Mouse (Mus musculus): ENCODE results near the gene Kif6.

Gene Kif6

GRCm38 (mm10) chr17:49736364-49736763 lies 121.4 kb downstream of the Kif6 start:
- no peak for DNase-seq (ENCODE audit: low read depth, low spot score)

- no peak for DNase-seq (ENCODE audit: low read depth, low spot score)
Observed at GRCm38 (mm10) chr17:49737217-49737774, 122.4 kb downstream of the Kif6 start.

DNA sequence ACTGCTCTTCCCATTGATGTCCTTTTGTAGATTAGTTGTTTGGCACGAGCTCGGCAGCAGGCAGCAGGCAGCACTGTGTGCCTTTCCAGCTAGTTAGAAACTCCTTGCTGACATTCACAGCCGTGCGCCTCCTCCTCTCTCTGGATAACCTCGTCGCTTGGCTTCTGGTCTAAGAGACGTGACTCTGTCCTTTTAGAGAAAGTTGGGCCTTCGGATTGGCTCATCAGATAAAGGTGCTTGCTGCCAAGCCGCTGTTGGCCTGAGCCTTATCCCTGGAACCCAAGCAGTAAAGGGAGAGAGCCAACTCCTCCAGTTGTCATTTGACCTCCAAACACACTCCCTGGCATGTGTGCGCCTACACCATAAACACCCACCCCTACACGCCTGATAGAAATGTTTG lies 123.4 kb downstream of the Kif6 start:
- DNase-seq (ENCODE audit: low read depth, low spot score), result no peak

- DNase-seq (ENCODE audit: low read depth, low spot score), result no peak
Observed at GRCm38 (mm10) chr17:49739896-49740679, 125.2 kb downstream of the Kif6 start.

DNA sequence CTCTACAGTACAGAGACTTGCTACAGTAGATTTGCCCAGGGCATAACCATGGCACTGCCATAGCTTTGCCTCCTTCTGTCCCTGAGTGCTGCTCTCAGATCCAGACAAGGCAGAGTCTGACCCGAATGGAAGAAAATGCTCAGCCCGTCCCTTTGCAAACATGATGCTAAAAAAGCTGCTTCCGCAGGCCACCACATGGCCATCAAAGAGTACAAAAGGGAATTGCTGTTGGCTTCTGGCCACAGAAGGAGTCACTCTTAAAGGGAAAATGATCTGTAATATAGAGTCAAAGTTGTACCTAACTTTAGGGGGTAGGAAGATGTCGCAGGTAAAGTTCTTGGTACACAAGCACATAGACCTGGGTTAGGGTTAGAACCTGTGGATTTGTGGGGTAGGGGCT lies 126.2 kb downstream of the Kif6 start:
- DNase-seq (ENCODE audit: low read depth, low spot score), result no peak

GRCm38 (mm10) chr17:49741927-49742326 lies 127.0 kb downstream of the Kif6 start:
- DNase-seq (ENCODE audit: low read depth, low spot score), result no peak

DNA sequence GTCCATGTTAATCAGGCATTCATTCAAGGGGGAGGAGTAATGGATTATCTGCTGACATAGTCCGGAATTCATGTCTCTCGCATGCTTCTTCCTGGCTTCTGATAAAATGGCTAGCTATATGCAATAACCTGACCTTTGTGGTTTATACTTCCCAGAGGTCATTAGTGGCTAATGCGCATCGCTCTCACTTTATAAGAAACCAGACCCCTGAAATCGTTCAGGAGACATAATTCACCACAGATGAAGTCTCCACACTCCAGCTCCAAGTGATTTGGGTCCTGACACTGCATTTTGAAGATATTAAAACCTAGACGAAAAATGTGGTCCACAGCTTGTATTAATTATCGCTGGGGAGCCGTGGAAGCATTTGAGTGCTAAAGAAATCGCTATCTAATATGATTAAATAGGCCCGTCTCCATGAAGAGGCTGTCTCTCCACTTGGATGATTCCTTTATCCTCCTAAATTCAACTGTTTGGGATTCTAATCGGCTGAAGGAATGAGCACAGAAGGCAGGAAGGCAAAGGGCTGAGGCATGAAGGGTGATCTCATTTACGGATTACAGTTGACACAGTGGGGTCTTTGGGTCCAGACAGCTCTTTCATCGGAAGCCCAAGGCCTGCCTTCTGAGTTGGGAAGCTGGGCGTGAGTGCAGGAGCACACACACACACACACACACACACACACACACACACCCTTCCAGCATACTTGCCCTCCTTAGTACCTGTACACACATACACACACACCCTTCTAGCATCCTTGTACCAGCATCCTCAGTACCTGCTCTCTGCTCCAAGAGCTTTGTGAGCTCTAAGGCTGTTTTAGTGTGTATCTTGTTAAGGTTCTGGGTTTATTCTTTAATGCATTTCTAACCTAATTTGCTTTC lies 128.9 kb downstream of the Kif6 start:
- DNase-seq (ENCODE audit: low read depth, low spot score), result no peak

GRCm38 (mm10) chr17:49750889-49751324 lies 136.0 kb downstream of the Kif6 start:
- no peak for DNase-seq (ENCODE audit: low read depth, low spot score)

DNA sequence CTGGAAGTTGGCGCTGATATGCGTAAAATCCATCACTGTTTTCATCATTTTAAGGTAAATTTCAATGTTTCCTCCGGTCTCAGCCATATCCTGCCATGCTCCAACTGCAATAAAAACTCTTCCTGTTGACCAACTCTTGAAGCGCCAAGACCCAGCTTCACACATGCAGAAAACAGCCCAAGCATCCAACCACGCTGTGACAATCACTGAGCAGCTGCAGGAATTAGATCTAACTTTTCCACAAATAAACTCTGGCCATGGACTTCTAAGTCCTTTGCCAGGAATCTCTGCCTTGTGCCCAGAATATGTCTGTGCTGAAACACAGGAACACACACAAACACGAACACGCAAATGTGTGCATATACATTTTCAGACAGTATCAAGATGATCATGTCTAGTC lies 138.9 kb downstream of the Kif6 start:
- no peak for DNase-seq (ENCODE audit: low read depth, low spot score)

- no peak for DNase-seq (ENCODE audit: low read depth, low spot score)
Observed at GRCm38 (mm10) chr17:49756862-49757261, 141.9 kb downstream of the Kif6 start.

DNA sequence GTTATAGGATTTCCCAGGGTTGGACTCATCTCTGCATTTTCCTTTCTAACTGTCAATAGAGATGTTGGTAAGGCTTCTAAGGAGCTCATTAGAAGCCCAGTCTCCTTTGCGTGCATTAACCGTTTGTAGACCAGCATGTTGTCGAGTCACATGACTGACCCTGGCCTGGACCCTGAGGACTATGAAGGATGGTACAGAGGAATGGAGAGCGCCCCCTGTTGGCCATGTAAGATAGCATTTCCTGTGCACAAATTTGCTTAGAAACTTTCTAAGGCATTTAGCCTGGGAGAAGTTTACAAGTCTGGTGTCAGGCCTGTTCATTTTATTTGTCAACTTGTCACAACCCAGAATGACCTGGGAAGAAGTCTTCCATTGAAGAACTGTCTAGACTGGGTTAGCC lies 144.1 kb downstream of the Kif6 start:
- DNase-seq (ENCODE audit: low read depth, low spot score), result no peak

GRCm38 (mm10) chr17:49761260-49761659 lies 146.3 kb downstream of the Kif6 start:
- no peak for DNase-seq (ENCODE audit: low read depth, low spot score)

DNA sequence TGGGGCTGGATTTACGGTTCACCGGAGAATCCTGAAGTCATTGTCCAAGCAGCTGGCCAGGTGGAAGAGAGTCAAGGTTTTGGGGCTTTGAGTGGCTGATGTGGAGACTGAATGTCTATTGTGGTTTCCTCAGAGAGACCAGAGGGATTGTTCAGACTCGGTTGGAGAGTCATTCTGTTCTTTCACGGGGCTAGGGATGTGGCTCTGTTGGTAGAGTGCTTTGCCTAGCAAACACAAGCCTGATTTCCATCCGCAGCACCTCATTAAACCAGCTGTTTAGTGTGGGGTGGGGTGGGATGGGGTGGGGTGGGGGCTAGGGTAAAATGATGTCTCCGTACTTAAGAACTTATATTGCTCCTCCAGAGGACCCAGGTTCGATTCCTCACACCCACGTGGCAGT lies 146.9 kb downstream of the Kif6 start:
- no peak for DNase-seq (ENCODE audit: low read depth, low spot score)

DNA sequence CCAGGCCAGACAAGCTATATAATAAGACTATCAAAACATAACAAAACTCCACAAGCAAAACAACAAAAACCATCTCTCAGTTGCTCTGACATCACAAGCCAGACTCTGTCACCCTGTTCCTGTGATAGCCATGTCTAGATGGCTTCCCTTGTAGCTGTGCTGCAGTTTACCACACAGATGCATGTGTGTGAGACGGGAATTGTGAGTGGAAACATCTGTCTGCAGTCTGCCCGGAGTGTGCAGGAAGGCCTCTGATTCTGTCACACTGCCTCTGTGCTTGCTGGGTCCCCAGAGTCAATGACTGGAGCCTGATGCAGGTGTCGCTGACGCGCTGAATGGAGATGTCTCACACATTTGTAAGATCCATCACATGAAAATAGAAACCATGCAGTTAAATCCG lies 150.0 kb downstream of the Kif6 start:
- DNase-seq (ENCODE audit: low read depth, low spot score), result no peak

DNA sequence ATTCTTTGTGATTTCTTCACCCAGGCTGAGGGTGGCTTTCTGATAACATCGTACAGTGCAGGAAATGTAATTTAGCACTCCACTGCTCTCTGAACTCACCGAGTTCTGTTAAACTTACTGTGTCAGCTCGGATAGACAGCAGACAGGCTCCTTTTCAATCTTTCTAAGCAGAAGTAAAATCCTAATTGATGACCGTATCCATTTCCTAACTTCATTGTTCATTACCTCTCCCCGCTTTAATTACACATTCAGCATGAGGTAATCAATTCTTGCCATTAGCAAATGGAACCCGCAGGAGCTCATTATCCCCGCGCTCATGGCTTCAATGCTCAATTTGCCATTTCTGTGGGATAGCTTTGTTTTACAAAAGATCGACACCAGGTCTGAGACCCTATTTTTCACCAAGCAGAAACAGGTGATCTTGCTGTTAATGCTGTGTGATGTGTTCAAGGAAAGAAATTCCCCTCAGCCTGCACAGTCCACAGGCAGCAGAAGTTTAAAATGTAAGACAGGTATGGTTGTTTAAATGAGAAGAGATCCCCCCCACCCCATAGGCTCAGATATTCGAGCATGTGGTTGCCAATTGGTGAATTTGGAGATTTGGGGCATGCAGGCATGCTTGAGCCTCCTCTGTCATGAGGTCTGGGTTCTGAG lies 152.9 kb downstream of the Kif6 start:
- no peak for DNase-seq (ENCODE audit: low read depth, low spot score)

- no peak for DNase-seq (ENCODE audit: low read depth, low spot score)
Observed at GRCm38 (mm10) chr17:49771703-49772315, 156.9 kb downstream of the Kif6 start.

DNA sequence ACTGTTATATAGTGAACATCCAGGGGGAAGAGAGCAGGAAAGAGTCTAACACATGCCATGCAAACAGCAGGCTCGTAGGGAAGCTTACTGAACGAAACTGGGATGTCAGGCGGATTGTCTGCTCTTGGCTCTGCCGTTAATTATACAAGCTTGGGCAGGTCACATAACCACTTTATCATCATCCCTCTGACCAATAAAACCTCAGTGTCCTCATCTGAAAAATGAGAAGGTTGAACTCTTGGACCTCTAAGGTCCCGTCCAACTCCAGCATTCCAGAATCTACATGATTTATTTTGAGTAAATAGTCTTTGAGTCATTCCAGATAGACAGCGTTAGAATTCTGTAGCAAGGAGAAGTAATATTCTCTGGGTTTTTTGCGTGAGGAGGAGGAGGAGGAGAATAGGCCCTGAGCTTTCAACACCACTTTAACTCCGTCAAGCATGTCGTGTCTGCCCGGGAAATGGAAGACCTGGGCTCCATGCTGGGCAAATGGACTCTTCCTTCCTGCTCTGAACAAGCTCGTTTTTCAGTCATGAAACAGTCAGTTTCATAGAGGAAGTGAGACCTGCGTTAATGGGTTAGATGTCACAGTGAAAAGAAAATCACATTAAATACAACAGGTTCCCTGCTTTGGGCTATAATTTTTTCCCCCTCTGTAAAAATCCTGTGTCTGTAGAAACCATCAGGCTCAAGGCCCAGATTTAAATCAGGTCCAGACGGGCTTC lies 162.3 kb downstream of the Kif6 start:
- no peak for DNase-seq (ENCODE audit: low read depth, low spot score)

DNA sequence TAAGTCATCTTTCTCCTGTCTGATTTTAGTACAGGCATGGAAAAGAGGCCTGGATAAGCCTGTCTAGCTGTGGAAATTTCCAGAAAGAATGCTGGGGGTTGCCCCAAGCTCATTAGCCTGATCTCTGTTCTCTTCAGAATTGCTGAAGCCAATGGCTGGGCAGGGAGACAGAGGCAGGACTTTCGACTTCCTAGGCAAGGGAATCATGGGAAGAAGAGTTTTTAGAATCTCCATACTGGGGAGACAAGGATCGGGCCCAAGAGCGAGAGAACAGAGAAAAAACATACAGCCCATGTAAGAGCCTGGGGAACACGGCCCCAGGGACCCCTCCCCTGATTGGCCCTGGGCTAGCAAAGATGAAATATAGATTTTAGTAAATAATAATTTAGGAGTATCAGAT lies 164.1 kb downstream of the Kif6 start:
- DNase-seq (ENCODE audit: low read depth, low spot score), result no peak

- no peak for DNase-seq (ENCODE audit: low read depth, low spot score)
Observed at GRCm38 (mm10) chr17:49779576-49779975, 164.6 kb downstream of the Kif6 start.

DNA sequence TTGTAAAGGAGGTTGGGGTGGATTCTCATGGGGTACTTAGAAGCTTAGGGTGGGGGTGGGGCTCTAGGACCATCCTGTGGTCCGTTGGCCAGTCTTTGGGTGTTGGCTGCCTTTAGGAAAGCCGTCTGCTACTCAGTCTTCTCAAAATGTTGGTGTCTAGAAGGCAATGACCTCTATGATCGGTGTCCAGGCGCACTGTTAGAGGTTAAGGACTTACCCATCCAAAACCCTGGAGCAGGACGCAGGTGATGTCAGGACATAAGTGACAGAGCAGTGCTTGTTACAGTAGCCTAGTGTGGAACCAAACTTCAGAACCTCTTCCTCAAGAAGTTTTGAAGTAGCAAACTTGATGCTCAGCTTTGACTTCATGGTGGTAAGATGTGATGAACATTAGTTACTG lies 170.9 kb downstream of the Kif6 start:
- no peak for DNase-seq (ENCODE audit: low read depth, low spot score)

DNA sequence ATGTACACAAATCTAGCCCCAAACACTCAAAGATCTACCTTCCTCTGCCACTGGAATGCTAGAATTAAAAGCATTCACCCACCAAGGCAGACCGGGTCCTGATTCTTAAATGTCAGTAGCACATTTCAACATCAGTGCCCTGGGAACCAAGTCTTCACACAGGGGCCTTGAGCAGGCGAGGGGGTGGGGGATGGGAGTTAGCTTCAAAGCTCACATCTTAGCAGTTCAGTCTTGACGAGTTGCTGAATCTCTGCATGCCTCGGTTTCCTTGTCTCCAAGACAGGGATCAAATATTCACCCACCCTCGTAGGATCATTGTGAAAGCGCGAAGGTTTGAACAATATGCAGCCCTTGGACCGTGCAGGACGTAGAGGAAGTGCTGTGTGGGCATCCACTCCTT lies 172.4 kb downstream of the Kif6 start:
- DNase-seq (ENCODE audit: low read depth, low spot score), result no peak

All from retina, adult 2 months (tissue).